Mouse (Mus musculus): ENCODE results near the gene Wipf2. TPM values are rescaled to one million over a fixed set of nuclear protein-coding genes. Genes with fewer than 3 reads are reported as not detected.
"Not testable (repeated sequence)": the region's sequence is repeated elsewhere in the genome, so short reads cannot be mapped to it uniquely, and the experiment has no call there.

Wipf2 gene
- polyA plus RNA-seq, 2 experiments = 4.7 to 10.5 TPM

DNA sequence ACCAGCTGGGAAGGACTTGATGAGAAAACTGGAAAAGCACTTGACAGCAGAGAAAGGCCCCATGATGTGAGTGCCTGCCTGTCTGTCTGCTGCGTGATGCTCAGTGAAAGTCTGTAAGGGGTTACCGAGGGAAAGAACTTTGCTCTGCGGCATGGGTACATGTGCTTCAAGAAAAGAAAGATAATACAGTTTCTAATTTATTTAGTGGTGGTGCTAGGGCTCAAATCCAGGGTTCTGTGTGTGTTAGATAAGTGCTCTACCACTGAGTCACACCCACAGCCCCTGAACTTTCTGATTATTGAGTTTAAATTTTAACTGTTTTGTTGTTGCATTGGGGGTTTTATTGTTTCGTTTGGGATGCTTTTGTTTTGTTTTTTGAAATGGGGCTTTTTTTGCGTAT lies 48.1 kb downstream of the Wipf2 start:
- Histone ChIP-seq H3K4me2 (replicated peaks; ENCODE audit: low read depth, low read length, severe bottlenecking) (no peak overlapping the region), H3K4me1 (ENCODE audit: control insufficient read depth, insufficient read depth, low read length) (peaks cover 14% of the 10 kb centered on the region), H3K27ac (replicated peaks; ENCODE audit: low read depth, low read length) (no peak overlapping the region), H3K9me3 (ENCODE audit: control insufficient read depth, low read length) (no peaks in the 10 kb centered on the region), H3K4me3 (replicated peaks; ENCODE audit: low read length) (no peak overlapping the region), H3K27me3 (ENCODE audit: control insufficient read depth, insufficient read depth, low read length) (no peaks in the 10 kb centered on the region), H3K36me3 (ENCODE audit: control insufficient read depth, insufficient read depth, low read length) (peaks cover 30% of the 10 kb centered on the region), H3K9ac (ENCODE audit: low read depth, low read length, severe bottlenecking) (no peak overlapping the region)
- 86% methylated on average over 5 of the region's 5 CpGs for WGBS
- TF ChIP-seq POLR2A (IDR thresholded peaks at IDR 0.05; ENCODE audit: borderline replicate concordance, extremely low read depth, insufficient read depth, insufficient read length) = no peak
- DNase-seq (ENCODE audit: low spot score) (no peak), ATAC-seq (ENCODE audit: low FRiP score, low read depth) (no peak)

DNA sequence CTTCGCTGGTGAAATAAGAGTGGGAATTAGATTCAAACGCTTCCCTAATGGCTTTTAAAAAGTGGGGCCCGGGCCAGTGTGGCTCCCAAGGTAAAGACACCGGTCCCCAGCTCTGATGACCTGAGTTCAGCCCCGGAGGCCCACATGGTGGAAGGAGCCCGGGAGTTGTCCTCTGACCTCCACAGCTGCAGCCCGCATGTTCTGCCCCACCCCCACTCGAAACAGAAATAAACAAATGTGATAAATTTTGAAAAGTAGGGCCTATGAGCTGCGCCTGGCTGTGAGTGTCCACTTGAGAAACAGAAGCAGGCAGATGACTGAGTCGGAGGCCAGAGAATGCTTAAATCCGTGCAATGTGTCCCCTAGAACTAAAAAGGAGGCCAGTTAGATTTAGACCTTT lies 50.8 kb downstream of the Wipf2 start:
- H3K4me3 ChIP-seq (replicated peaks; ENCODE audit: low read length) = no peak overlapping the region
- 59% methylated on average over 11 of the region's 11 CpGs for WGBS
- H3K9ac ChIP-seq (ENCODE audit: low read depth, low read length, severe bottlenecking) = no peak overlapping the region
- H3K4me2 ChIP-seq (replicated peaks; ENCODE audit: low read depth, low read length, severe bottlenecking) = no peak overlapping the region
- H3K27me3 ChIP-seq (ENCODE audit: control insufficient read depth, insufficient read depth, low read length) = no peaks in the 10 kb centered on the region
- no peak for ATAC-seq (ENCODE audit: low FRiP score, low read depth)
- no peak for TF ChIP-seq POLR2A (IDR thresholded peaks at IDR 0.05; ENCODE audit: borderline replicate concordance, extremely low read depth, insufficient read depth, insufficient read length)
- DNase-seq (ENCODE audit: low spot score) = no peak
- no peak overlapping the region for H3K27ac ChIP-seq (replicated peaks; ENCODE audit: low read depth, low read length)
- H3K4me1 ChIP-seq (ENCODE audit: control insufficient read depth, insufficient read depth, low read length) = peaks cover 11% of the 10 kb centered on the region; the same call in 1 of the 2 replicates
- H3K9me3 ChIP-seq (ENCODE audit: control insufficient read depth, low read length) = no peaks in the 10 kb centered on the region
- H3K36me3 ChIP-seq (ENCODE audit: control insufficient read depth, insufficient read depth, low read length) = peaks cover 37% of the 10 kb centered on the region

DNA sequence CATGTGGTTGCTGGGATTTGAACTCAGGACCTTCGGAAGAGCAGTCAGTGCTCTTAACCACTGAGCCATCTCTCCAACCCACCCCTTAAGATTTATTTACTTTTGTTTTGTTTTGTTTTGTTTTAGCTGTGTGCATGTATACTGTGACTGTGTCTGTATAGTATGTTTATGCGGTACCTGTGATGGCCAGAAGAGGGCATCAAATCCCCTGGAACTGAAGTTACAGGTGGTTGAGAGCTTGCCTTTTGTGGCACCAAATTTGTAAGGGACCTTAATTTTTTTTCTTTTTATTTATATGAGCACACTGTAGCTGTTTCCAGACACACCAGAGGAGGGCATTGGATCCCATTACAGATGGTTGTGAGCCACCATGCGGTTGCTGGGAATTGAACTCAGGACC lies 52.9 kb downstream of the Wipf2 start:
- H3K27me3 ChIP-seq (ENCODE audit: control insufficient read depth, insufficient read depth, low read length); DNase-seq (ENCODE audit: low spot score); H3K9ac ChIP-seq (ENCODE audit: low read depth, low read length, severe bottlenecking); ATAC-seq (ENCODE audit: low FRiP score, low read depth); H3K9me3 ChIP-seq (ENCODE audit: control insufficient read depth, low read length); H3K4me2 ChIP-seq (replicated peaks; ENCODE audit: low read depth, low read length, severe bottlenecking); H3K4me1 ChIP-seq (ENCODE audit: control insufficient read depth, insufficient read depth, low read length); H3K27ac ChIP-seq (replicated peaks; ENCODE audit: low read depth, low read length); H3K4me3 ChIP-seq (replicated peaks; ENCODE audit: low read length): not testable (repeated sequence)
- H3K36me3 ChIP-seq (ENCODE audit: control insufficient read depth, insufficient read depth, low read length) = peaks cover 34% of the 10 kb centered on the region
- 96% methylated on average over 3 of the region's 3 CpGs for WGBS

DNA sequence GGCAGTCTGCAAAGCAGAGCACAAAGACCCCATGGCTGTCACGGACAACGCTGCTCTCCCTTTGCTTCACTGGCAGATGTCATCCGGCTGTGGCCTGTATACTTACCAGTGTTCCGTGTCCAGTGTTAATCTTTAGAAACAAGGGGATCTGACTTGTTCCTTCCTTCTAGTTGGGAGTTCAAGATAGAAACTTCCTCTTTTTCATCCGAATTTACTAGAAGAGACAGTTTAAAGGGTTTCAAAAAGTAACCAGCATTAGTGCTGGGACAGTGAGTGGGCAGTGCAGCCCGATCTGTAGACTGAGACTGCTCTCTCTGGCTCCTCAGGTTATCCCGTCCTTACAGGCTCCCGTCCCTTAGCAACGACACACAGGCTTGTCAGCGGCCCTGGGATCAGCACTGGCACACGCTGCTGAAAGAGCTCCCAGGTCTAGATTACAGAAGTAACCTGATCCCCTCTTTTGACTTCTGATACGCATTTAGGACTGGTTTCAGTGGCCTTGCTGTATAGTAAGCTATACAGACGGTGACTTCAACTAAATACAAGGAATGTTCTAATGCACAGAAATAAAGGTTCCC lies 54.1 kb downstream of the Wipf2 start:
- 58% methylated on average over 13 of the region's 13 CpGs for WGBS
- Histone ChIP-seq H3K4me2 (replicated peaks; ENCODE audit: low read depth, low read length, severe bottlenecking) (no peak overlapping the region), H3K9me3 (ENCODE audit: control insufficient read depth, low read length) (no peaks in the 10 kb centered on the region), H3K9ac (ENCODE audit: low read depth, low read length, severe bottlenecking) (no peak overlapping the region), H3K27ac (replicated peaks; ENCODE audit: low read depth, low read length) (peak overlapping the region; percentile 40), H3K36me3 (ENCODE audit: control insufficient read depth, insufficient read depth, low read length) (peaks cover 26% of the 10 kb centered on the region), H3K27me3 (ENCODE audit: control insufficient read depth, insufficient read depth, low read length) (no peaks in the 10 kb centered on the region), H3K4me3 (replicated peaks; ENCODE audit: low read length) (no peak overlapping the region), H3K4me1 (ENCODE audit: control insufficient read depth, insufficient read depth, low read length) (peaks cover 13% of the 10 kb centered on the region)
- TF ChIP-seq POLR2A (IDR thresholded peaks at IDR 0.05; ENCODE audit: borderline replicate concordance, extremely low read depth, insufficient read depth, insufficient read length) = no peak
- no peak for ATAC-seq (ENCODE audit: low FRiP score, low read depth)
- DNase-seq (ENCODE audit: low spot score) = no peak

DNA sequence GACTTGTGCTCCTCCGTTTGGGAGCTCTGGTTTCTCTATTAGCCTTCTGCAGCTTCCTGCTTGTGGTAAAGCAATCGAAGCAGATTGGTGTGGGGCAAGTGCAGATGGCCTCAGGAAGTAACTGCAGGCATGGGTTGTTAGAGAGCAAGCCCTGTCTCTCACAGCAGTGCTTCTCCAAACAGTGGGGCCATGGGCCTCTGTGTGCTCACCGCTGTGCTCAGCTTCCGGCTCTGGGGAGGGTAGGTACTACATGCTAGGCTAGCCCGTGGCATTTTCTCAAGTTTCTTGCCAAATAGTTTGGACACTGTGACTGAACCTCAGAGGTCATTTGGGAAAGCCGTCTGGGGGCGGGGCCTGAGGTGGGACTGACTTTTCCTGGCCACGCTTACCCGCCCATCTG lies 54.8 kb downstream of the Wipf2 start:
- 62% methylated on average over 9 of the region's 9 CpGs for WGBS
- no peak for ATAC-seq (ENCODE audit: low FRiP score, low read depth)
- no peak for TF ChIP-seq POLR2A (IDR thresholded peaks at IDR 0.05; ENCODE audit: borderline replicate concordance, extremely low read depth, insufficient read depth, insufficient read length)
- peaks cover 26% of the 10 kb centered on the region for H3K36me3 ChIP-seq (ENCODE audit: control insufficient read depth, insufficient read depth, low read length)
- H3K4me1 ChIP-seq (ENCODE audit: control insufficient read depth, insufficient read depth, low read length) = peaks cover 17% of the 10 kb centered on the region
- H3K27me3 ChIP-seq (ENCODE audit: control insufficient read depth, insufficient read depth, low read length) = no peaks in the 10 kb centered on the region
- H3K9ac ChIP-seq (ENCODE audit: low read depth, low read length, severe bottlenecking) = no peak overlapping the region; the same call in 1 of the 2 replicates
- H3K9me3 ChIP-seq (ENCODE audit: control insufficient read depth, low read length) = no peaks in the 10 kb centered on the region
- H3K27ac ChIP-seq (replicated peaks; ENCODE audit: low read depth, low read length) = peak overlapping the region; percentile 40
- no peak for DNase-seq (ENCODE audit: low spot score)
- no peak overlapping the region for H3K4me2 ChIP-seq (replicated peaks; ENCODE audit: low read depth, low read length, severe bottlenecking)
- H3K4me3 ChIP-seq (replicated peaks; ENCODE audit: low read length) = no peak overlapping the region

DNA sequence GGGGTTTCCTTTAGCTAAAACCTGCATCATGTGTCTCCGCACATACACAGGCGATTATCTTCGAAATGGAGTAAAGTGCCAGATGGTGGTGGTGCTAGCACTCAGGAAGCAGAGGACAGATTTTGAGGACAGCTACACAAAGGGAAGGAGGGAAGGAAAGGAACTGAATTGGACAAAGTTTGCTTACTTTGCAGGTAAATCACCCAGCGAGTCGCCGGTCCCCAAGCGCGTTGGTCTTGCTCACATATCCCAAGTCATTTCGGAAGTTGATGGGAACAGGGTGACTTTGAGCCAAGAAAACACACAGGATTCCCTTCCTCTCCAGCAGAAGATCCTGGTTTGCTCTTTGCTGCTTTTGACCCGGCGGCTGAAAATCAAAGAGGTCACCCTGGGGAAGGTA lies 55.6 kb downstream of the Wipf2 start:
- Histone ChIP-seq H3K9me3 (ENCODE audit: control insufficient read depth, low read length) (no peaks in the 10 kb centered on the region), H3K27ac (replicated peaks; ENCODE audit: low read depth, low read length) (no peak overlapping the region), H3K4me3 (replicated peaks; ENCODE audit: low read length) (no peak overlapping the region), H3K4me1 (ENCODE audit: control insufficient read depth, insufficient read depth, low read length) (peaks cover 24% of the 10 kb centered on the region), H3K36me3 (ENCODE audit: control insufficient read depth, insufficient read depth, low read length) (peaks cover 25% of the 10 kb centered on the region), H3K4me2 (replicated peaks; ENCODE audit: low read depth, low read length, severe bottlenecking) (no peak overlapping the region), H3K9ac (ENCODE audit: low read depth, low read length, severe bottlenecking) (no peak overlapping the region), H3K27me3 (ENCODE audit: control insufficient read depth, insufficient read depth, low read length) (no peaks in the 10 kb centered on the region)
- WGBS = 88% methylated on average over 11 of the region's 11 CpGs
- no peak for TF ChIP-seq POLR2A (IDR thresholded peaks at IDR 0.05; ENCODE audit: borderline replicate concordance, extremely low read depth, insufficient read depth, insufficient read length)
- ATAC-seq (ENCODE audit: low FRiP score, low read depth) (no peak), DNase-seq (ENCODE audit: low spot score) (no peak)

DNA sequence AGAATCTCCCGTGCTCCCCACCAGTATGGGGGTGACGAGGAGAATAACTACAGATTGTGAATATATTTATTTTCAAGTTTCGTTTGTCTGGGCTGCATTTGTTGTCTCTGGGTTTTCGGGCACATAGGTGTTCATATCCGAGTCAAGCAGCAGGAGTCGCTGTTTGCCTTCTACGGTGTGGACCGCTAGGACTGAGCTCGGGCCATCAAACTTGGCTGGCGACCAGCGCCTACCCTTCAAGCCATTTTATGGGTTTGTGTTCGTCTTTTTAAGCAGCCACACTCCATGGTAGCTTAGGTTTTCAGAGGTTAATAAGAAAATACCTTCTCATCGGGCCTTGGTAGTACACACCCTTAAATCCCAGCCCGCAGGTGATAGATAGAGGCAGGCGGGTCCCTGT lies 58.4 kb downstream of the Wipf2 start:
- peak overlapping the region; percentile 37 for H3K4me2 ChIP-seq (replicated peaks; ENCODE audit: low read depth, low read length, severe bottlenecking)
- H3K9ac ChIP-seq (ENCODE audit: low read depth, low read length, severe bottlenecking); H3K4me3 ChIP-seq (replicated peaks; ENCODE audit: low read length); H3K27me3 ChIP-seq (ENCODE audit: control insufficient read depth, insufficient read depth, low read length); H3K9me3 ChIP-seq (ENCODE audit: control insufficient read depth, low read length); ATAC-seq (ENCODE audit: low FRiP score, low read depth): not testable (repeated sequence)
- H3K36me3 ChIP-seq (ENCODE audit: control insufficient read depth, insufficient read depth, low read length) = peaks cover 13% of the 10 kb centered on the region
- 25% methylated on average over 15 of the region's 15 CpGs for WGBS
- DNase-seq (ENCODE audit: low spot score) = peak; percentile 88
- 0 out of 2 replicates have a peak overlapping the region, but pooled peaks have one; percentile 67 for H3K27ac ChIP-seq (replicated peaks; ENCODE audit: low read depth, low read length)
- H3K4me1 ChIP-seq (ENCODE audit: control insufficient read depth, insufficient read depth, low read length) = peaks cover 50% of the 10 kb centered on the region

DNA sequence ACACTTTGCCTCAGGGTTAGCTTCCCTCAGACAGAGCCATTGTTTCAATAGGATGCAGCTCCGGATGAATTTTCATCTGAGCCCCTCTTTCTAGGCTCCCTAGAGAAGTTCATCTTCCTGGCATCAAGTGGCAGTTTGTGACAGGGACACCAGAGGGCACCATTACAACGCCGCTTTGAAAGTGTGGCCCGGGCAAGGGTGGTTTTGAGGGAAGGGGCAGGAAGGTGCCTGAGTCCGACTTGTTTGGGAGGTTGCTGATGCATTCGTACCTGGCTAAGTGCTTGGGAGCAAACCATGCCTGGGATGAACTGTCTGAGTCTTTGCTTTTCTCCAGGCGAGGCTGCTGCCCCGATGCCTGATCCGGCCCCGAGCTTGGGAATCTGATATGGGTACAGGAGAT lies 58.9 kb downstream of the Wipf2 start:
- Histone ChIP-seq H3K4me2 (replicated peaks; ENCODE audit: low read depth, low read length, severe bottlenecking) (peak overlapping the region; percentile 37), H3K36me3 (ENCODE audit: control insufficient read depth, insufficient read depth, low read length) (peaks cover 13% of the 10 kb centered on the region), H3K4me1 (ENCODE audit: control insufficient read depth, insufficient read depth, low read length) (peaks cover 54% of the 10 kb centered on the region), H3K4me3 (replicated peaks; ENCODE audit: low read length) (0 out of 2 replicates have a peak overlapping the region, but pooled peaks have one; percentile 5), H3K27ac (replicated peaks; ENCODE audit: low read depth, low read length) (peak overlapping the region; percentile 67; the same call in 1 of the 2 replicates)
- not testable (repeated sequence) for ATAC-seq (ENCODE audit: low FRiP score, low read depth); H3K9ac ChIP-seq (ENCODE audit: low read depth, low read length, severe bottlenecking); H3K27me3 ChIP-seq (ENCODE audit: control insufficient read depth, insufficient read depth, low read length); H3K9me3 ChIP-seq (ENCODE audit: control insufficient read depth, low read length)
- DNase-seq (ENCODE audit: low spot score) = peak; percentile 65
- WGBS = 15% methylated on average over 10 of the region's 10 CpGs

Data from limb, embryonic 14.5 days (tissue).